Mouse (Mus musculus) liver, embryonic 12.5 days (tissue): ENCODE measurements around the gene Trpc4ap. TPM values are rescaled to one million over a fixed set of nuclear protein-coding genes. Genes with fewer than 3 reads are reported as not detected.

ENCODE experiments used
- ATAC-seq: fragments of 200-750 bp; cut with Nextera tagmentation; 2 replicates; pipeline ENCODE4 v1.8.0; 2017; ENCODE audit warnings: moderate number of reproducible peaks, mild to moderate bottlenecking, moderate library complexity
- H3K27ac ChIP-seq: fragments of 300-500 bp; sonication (generic); 2 replicates; pipeline ENCODE4 v1.5.1; 2016; ENCODE audit warnings: mild to moderate bottlenecking
- H3K27me3 ChIP-seq: fragments of 300-500 bp; sonication (generic); replicated peaks from 2 replicates; pipeline ENCODE4 v1.6.1; 2016; ENCODE audit warnings: mild to moderate bottlenecking, moderate library complexity
- H3K36me3 ChIP-seq: fragments of 300-500 bp; sonication (generic); 2 replicates; pipeline ENCODE4 v1.6.1; 2016; ENCODE audit warnings: mild to moderate bottlenecking, moderate library complexity
- H3K4me1 ChIP-seq: fragments of 300-500 bp; sonication (generic); 2 replicates; pipeline ENCODE4 v1.6.1; 2016
- H3K4me2 ChIP-seq: fragments of 300-500 bp; sonication (generic); 2 replicates; pipeline ENCODE4 v1.6.1; 2016; ENCODE audit warnings: mild to moderate bottlenecking, moderate library complexity
- H3K4me3 ChIP-seq: fragments of 300-500 bp; sonication (generic); 2 replicates; pipeline ENCODE4 v1.5.1; 2016; ENCODE audit warnings: mild to moderate bottlenecking, moderate library complexity
- H3K9ac ChIP-seq: fragments of 300-500 bp; sonication (generic); 2 replicates; pipeline ENCODE4 v1.6.1; 2016; ENCODE audit warnings: mild to moderate bottlenecking, moderate library complexity
- H3K9me3 ChIP-seq: fragments of 300-500 bp; sonication (generic); replicated peaks from 2 replicates; pipeline ENCODE4 v1.6.1; 2016; ENCODE audit warnings: mild to moderate bottlenecking, moderate library complexity
- WGBS: fragments of 180-500 bp; shearing (Covaris S2); methylation state at CpG from one replicate; pipeline ENCODE4 v1.1.7; 2016; ENCODE audit not compliant: insufficient replicate concordance; 5-methylcytosine and 5-hydroxymethylcytosine counted together
- polyA plus RNA-seq: library from polyadenylated mRNA; unstranded; fragments of >200 nt; fragmentation: Nextera tagmentation; extraction: Ambion mirVana; gene quantifications from 2 replicates; pipeline ENCODE4 v1.2.1, GENCODE M21; 2016

Trpc4ap gene
- polyA plus RNA-seq, 1 experiment from 2014 or later = 80.9 TPM

DNA sequence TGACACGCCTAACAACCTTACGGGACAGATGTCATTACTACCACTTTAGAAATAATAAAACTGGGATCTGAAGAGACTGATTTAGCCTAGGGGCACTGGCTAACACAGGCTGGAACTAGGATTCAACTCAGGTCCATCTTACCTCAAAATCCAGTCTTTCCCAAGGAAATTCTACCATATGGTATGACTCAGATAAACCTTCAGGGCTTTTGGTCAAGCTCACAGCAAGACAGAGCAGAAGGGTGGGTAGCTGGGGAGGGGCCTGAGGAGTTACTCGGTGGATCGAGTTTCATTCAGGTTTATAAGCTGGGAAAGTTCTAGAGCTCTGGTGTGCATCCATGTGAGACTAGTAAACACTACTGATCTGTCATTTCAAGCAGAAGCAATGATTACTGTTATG lies 3.0 kb downstream of the Trpc4ap start:
- no peak overlapping the region for H3K4me2 ChIP-seq
- no peak overlapping the region for H3K27ac ChIP-seq
- H3K4me3 ChIP-seq = no peak overlapping the region
- 79% methylated on average over 4 of the region's 4 CpGs for WGBS
- no peak for ATAC-seq
- peaks cover 18% of the 10 kb centered on the region for H3K4me1 ChIP-seq
- no peak overlapping the region for H3K9ac ChIP-seq
- H3K27me3 ChIP-seq = no peaks in the 10 kb centered on the region
- no peaks in the 10 kb centered on the region for H3K9me3 ChIP-seq
- H3K36me3 ChIP-seq = peaks cover 22% of the 10 kb centered on the region

DNA sequence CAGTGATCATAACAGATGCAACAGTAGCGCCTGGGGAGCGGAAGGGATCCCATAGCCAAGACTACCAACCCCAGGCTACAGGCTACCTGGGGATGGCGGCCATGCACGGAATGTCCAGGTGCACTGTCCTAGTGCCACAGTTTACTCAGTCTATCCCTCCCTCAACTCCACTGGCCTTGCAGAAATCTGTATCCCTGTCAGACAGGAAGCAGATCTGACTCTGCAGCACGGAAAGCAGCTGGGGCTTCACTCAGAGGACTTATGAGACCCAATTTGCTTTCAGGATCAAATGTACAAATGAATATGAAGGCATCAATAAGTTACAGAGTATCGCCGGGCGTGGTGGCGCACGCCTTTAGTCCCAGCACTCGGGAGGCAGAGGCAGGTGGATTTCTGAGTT lies 4.4 kb downstream of the Trpc4ap start:
- no peak overlapping the region for H3K4me2 ChIP-seq
- H3K27me3 ChIP-seq = no peaks in the 10 kb centered on the region
- H3K27ac ChIP-seq = no peak overlapping the region
- peaks cover 23% of the 10 kb centered on the region for H3K4me1 ChIP-seq
- peaks cover 28% of the 10 kb centered on the region for H3K36me3 ChIP-seq
- H3K9ac ChIP-seq = no peak overlapping the region
- 87% methylated on average over 11 of the region's 11 CpGs for WGBS
- no peak for ATAC-seq
- H3K9me3 ChIP-seq = no peaks in the 10 kb centered on the region
- H3K4me3 ChIP-seq = no peak overlapping the region

DNA sequence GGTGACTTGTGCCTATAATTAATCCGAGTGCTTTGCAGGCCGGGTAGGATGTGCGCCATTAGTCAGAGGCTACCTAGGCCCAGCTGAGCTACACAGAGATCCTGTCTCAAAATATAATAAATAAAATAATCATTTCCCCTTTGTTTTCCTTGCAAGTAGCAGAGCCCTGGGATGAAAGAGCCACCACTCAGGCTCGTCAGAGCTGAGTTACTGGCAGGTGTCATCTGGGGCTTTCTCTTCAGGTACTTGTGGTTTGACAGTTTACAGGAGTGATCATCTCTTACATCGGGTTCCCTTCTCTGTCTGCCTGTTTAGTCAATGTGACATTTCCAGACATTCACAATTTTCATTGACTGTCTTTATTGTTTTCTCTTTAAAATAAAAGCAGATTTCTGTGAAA lies 5.6 kb downstream of the Trpc4ap start:
- Histone ChIP-seq H3K4me2 (no peak overlapping the region), H3K4me1 (peaks cover 30% of the 10 kb centered on the region), H3K9ac (no peak overlapping the region), H3K36me3 (peaks cover 28% of the 10 kb centered on the region), H3K9me3 (no peaks in the 10 kb centered on the region), H3K4me3 (no peak overlapping the region), H3K27me3 (no peaks in the 10 kb centered on the region), H3K27ac (no peak overlapping the region)
- ATAC-seq = no peak
- 86% methylated on average over 5 of the region's 5 CpGs for WGBS

DNA sequence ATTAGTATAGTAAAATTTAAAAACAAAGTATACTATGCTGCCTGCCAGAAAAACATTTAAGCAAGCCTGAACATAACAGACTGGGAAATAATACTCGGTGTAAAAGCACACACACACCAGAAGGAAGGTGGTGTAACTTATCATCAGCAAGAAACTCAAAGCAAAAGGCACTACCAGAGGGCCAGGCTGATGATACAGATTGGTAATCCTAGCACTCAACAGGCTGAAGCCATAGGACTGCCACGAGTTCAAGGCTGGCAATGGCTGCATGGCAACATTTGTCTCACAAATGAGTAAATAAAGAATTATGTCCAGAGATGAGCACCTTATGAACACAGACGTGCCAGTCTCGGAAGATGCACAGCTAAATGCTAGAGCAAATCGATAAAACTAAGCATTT lies 8.4 kb downstream of the Trpc4ap start:
- H3K9ac ChIP-seq = no peak overlapping the region
- peaks cover 26% of the 10 kb centered on the region for H3K36me3 ChIP-seq
- WGBS = 78% methylated on average over 5 of the region's 5 CpGs
- H3K4me3 ChIP-seq = no peak overlapping the region
- no peak for ATAC-seq
- no peak overlapping the region for H3K4me2 ChIP-seq
- no peak overlapping the region for H3K27ac ChIP-seq
- H3K4me1 ChIP-seq = peaks cover 19% of the 10 kb centered on the region; the same call in 1 of the 2 replicates
- no peaks in the 10 kb centered on the region for H3K27me3 ChIP-seq
- no peaks in the 10 kb centered on the region for H3K9me3 ChIP-seq

DNA sequence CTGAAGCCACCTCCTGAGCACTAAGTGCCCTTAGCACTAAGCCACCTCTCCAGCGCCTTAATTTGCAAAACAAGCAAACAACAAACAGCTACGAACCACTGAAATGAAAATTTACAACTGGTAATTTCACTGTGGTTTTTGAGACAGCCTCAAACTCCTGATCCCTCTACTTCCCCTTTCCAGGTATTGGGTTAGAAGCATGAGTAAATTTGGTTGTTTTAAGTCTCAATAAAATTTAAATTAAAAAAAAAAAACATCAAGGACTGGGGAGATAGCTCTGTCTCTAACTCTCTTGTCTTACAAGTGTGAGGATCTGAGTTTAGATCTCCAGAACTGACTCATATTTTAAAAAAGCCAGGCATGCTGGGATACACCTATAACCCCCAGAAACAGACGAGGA lies 9.0 kb downstream of the Trpc4ap start:
- H3K9ac ChIP-seq = no peak overlapping the region
- H3K27ac ChIP-seq = no peak overlapping the region
- H3K4me1 ChIP-seq = peaks cover 19% of the 10 kb centered on the region; the same call in 1 of the 2 replicates
- peaks cover 26% of the 10 kb centered on the region for H3K36me3 ChIP-seq
- 49% methylated on average over 3 of the region's 3 CpGs for WGBS
- no peaks in the 10 kb centered on the region for H3K9me3 ChIP-seq
- ATAC-seq = no peak
- H3K27me3 ChIP-seq = no peaks in the 10 kb centered on the region
- no peak overlapping the region for H3K4me2 ChIP-seq
- no peak overlapping the region for H3K4me3 ChIP-seq

DNA sequence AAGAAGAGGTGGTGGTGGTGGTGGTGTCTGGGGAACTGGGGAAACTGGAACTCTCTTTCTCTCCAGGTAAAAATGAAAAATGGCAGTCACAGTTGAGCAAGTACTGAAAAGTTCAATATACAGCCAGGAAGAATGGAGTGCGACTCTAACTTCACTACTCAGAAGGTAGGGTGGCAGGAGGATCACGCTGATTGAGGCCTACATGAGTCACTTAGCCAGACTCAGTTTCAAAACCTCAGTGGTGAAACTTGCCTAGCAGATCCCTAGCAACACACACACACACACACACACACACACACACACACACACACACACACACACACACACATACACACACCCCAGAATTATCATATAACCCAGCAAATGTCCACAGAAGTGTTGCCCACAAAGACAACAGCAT lies 10.3 kb downstream of the Trpc4ap start:
- H3K4me3 ChIP-seq = no peak overlapping the region
- H3K9me3 ChIP-seq = no peaks in the 10 kb centered on the region
- peaks cover 19% of the 10 kb centered on the region; the same call in 1 of the 2 replicates for H3K4me1 ChIP-seq
- no peak overlapping the region for H3K9ac ChIP-seq
- H3K27ac ChIP-seq = no peak overlapping the region
- ATAC-seq = no peak
- H3K36me3 ChIP-seq = peaks cover 17% of the 10 kb centered on the region; the same call in 1 of the 2 replicates
- H3K4me2 ChIP-seq = no peak overlapping the region
- H3K27me3 ChIP-seq = no peaks in the 10 kb centered on the region
- 69% methylated on average over 2 of the region's 2 CpGs for WGBS

DNA sequence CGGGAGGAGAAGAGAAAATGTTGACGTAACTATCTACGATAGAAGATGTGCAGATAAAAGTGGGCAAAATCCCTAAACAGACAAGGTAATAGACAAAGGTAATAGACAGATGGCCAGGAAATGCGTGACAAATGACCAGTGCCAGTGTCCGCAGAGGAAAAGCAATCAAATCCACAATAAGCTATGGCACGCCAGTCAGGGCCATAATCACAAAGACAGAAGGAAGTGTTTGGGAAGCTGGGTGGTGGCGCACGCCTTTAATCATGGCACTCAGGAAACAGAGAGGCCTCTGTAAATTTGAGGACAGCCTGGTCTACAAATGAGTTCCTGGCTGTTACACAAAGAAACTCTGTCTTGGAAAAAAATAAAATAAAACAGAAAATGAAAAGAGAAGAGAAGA lies 11.0 kb downstream of the Trpc4ap start:
- Histone ChIP-seq H3K4me2 (no peak overlapping the region), H3K27me3 (no peaks in the 10 kb centered on the region), H3K4me3 (no peak overlapping the region), H3K36me3 (peaks cover 12% of the 10 kb centered on the region; the same call in 1 of the 2 replicates), H3K27ac (no peak overlapping the region), H3K9ac (no peak overlapping the region), H3K9me3 (no peaks in the 10 kb centered on the region), H3K4me1 (peaks cover 19% of the 10 kb centered on the region; the same call in 1 of the 2 replicates)
- 51% methylated on average over 8 of the region's 8 CpGs for WGBS
- no peak for ATAC-seq

DNA sequence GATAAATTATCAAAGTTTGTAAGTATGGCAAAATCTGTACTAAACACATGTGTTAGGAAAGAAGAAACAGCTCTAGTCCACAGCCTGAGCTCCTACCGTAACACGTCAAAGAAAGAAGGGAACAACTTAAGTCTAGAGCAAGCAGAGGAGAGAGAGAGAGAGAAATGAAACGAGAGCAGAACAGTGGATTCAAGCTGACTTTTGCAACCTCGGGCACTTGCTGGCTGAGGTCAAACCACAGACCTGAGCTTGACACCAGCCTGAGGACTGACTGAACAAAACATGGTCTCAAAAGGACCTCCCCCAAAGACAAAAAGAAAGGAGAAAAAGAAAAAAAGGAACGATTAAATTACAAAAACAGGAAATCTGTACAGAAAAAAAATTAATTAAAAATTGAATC lies 11.6 kb downstream of the Trpc4ap start:
- H3K4me1 ChIP-seq = peaks cover 22% of the 10 kb centered on the region
- H3K4me3 ChIP-seq = no peak overlapping the region
- no peaks in the 10 kb centered on the region for H3K9me3 ChIP-seq
- peaks cover 8% of the 10 kb centered on the region; the same call in 1 of the 2 replicates for H3K36me3 ChIP-seq
- H3K9ac ChIP-seq = no peak overlapping the region
- no peak overlapping the region for H3K4me2 ChIP-seq
- 39% methylated on average over 5 of the region's 5 CpGs for WGBS
- H3K27me3 ChIP-seq = no peaks in the 10 kb centered on the region
- no peak for ATAC-seq
- no peak overlapping the region for H3K27ac ChIP-seq

DNA sequence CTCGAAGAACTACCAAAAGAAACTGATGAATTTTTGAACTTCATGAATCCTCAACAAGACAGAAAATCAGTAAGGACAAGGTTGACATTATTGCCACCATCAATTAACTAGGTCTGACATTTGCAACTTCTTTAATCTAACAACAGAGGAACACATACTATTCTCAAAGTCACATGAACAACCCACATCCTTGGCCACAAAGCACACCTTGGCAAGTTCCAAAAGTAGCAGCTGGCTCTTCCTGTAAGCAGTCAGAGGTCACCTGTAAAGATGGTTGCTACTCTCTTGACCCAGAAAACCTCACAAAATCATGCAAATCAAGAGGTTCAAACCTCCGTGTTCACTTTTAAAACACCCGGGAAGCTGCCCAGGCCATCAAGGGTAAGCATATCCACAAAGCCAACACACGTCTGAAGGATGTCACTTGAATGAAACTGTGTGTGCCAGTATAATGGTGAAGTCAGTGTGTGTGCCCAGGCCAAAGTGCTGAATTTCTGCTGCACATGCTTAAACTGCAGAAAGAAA lies 12.5 kb downstream of the Trpc4ap start:
- Histone ChIP-seq H3K27me3 (no peaks in the 10 kb centered on the region), H3K9me3 (no peaks in the 10 kb centered on the region), H3K4me3 (no peak overlapping the region), H3K27ac (no peak overlapping the region), H3K4me1 (peaks cover 31% of the 10 kb centered on the region), H3K4me2 (no peak overlapping the region), H3K9ac (no peak overlapping the region), H3K36me3 (peaks cover 6% of the 10 kb centered on the region; the same call in 1 of the 2 replicates)
- no peak for ATAC-seq
- WGBS = 73% methylated on average over 4 of the region's 4 CpGs

DNA sequence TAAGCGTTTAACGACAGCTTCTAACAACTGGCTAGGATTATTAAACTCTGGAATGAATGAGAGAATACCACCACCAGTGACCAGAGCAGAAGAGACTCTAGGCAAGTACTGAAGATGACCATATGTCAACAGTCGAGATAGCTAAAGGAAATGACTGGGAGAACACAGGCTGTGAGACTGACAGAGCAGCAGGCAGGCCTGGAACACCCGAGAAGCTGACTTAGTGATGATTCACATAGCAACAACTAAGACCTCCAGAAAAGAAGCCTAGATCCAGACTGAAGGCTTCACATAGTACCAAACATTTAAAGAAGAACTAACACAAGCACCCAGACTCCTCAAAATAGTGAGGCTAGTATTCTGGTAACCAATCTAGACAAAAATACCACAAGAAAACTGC lies 17.1 kb downstream of the Trpc4ap start:
- Histone ChIP-seq H3K36me3 (peaks cover 26% of the 10 kb centered on the region), H3K27ac (no peak overlapping the region), H3K9me3 (no peaks in the 10 kb centered on the region), H3K4me1 (peaks cover 12% of the 10 kb centered on the region), H3K4me3 (no peak overlapping the region), H3K27me3 (no peaks in the 10 kb centered on the region), H3K9ac (no peak overlapping the region), H3K4me2 (no peak overlapping the region)
- 57% methylated on average over 4 of the region's 4 CpGs for WGBS
- ATAC-seq = no peak

DNA sequence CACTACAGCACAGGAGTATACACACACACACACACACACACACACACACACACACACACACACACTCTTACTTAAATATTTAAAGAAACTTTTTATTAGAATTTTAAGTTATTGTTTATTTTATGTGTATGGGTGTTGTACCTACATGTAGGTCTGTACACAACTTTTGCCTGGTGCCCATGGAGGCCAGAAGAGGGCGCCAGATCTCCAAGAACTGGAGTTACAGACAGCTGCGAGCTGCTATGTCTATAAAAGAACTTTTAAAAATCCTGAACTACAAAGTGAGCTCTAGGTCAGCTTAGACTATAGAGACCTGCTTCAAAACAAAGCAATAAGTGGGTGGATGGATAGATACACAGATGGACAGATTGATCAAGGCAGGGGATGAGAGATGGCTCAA lies 18.6 kb downstream of the Trpc4ap start:
- ATAC-seq = no peak
- no peaks in the 10 kb centered on the region for H3K27me3 ChIP-seq
- H3K4me1 ChIP-seq = peaks cover 12% of the 10 kb centered on the region
- no peak overlapping the region for H3K4me2 ChIP-seq
- H3K9ac ChIP-seq = no peak overlapping the region
- 25% methylated on average over 2 of the region's 2 CpGs for WGBS
- H3K4me3 ChIP-seq = no peak overlapping the region
- H3K9me3 ChIP-seq = no peaks in the 10 kb centered on the region
- H3K36me3 ChIP-seq = peaks cover 31% of the 10 kb centered on the region
- H3K27ac ChIP-seq = no peak overlapping the region

DNA sequence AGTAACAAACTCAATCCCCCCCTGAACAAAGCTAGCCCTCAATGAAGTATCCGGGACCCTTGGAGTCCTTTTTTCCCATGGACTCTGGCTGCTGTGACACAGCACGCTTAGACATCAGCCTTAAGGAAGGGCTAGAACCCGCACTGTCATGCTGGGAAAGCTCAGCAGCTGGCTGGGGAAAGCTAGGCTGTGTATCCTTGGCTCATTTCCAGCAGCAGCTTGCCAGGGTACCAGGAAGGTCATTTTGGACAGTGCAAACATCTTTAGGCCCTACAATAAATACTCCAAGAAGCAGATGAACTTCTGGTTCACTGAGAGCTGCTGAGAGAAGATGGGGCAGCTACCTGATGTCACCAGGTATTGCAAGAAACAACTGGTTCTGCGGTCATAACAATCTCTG lies 20.9 kb downstream of the Trpc4ap start:
- H3K27me3 ChIP-seq = no peaks in the 10 kb centered on the region
- no peak overlapping the region for H3K4me3 ChIP-seq
- WGBS = 84% methylated on average over 4 of the region's 4 CpGs
- no peaks in the 10 kb centered on the region for H3K9me3 ChIP-seq
- H3K36me3 ChIP-seq = peaks cover 54% of the 10 kb centered on the region
- H3K4me2 ChIP-seq = no peak overlapping the region
- H3K4me1 ChIP-seq = peaks cover 12% of the 10 kb centered on the region
- ATAC-seq = no peak
- H3K27ac ChIP-seq = no peak overlapping the region
- no peak overlapping the region for H3K9ac ChIP-seq

DNA sequence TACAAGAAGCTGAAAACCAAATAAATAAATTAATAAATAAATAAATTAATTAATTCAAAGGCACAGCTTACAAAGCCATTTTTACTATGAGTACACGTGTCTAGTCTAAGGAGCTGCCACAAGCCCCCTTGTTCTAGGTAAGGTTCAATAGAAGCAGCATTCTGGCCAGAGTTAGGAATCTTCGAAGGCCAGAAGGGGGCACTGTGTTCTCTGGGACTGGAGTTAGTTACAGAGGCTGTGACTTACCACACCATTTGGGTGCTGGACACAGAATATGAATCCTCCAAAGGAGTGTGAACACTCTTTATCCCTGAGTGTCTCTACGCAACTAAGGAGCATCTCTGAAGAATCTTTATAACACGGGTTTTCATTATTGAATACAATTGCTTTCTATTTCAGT lies 23.7 kb downstream of the Trpc4ap start:
- WGBS = 70% methylated on average over 4 of the region's 4 CpGs
- Histone ChIP-seq H3K4me1 (no peaks in the 10 kb centered on the region), H3K36me3 (peaks cover 80% of the 10 kb centered on the region), H3K9me3 (no peaks in the 10 kb centered on the region), H3K27me3 (no peaks in the 10 kb centered on the region), H3K27ac (no peak overlapping the region), H3K4me3 (no peak overlapping the region), H3K9ac (no peak overlapping the region), H3K4me2 (no peak overlapping the region)
- ATAC-seq = no peak
